Mouse (Mus musculus) embryonic facial prominence, embryonic 11.5 days (tissue): ENCODE measurements around the gene Slc6a18. TPM values are rescaled to one million over a fixed set of nuclear protein-coding genes. Genes with fewer than 3 reads are reported as not detected.
A peak's percentile ranks its signal among the peaks of the same experiment; 100 is the strongest.

Experiments used
- ATAC-seq: fragments of 200-750 bp; cut with Nextera tagmentation; replicated peaks from 2 replicates; pipeline ENCODE4 v1.8.0; 2017; ENCODE audit warnings: low read depth; ENCODE audit not compliant: insufficient number of reproducible peaks, low FRiP score, low TSS enrichment
- DNase-seq: peaks from one replicate; pipeline ENCODE4 v3.0.0-alpha.2; 2015; ENCODE audit warnings: low spot score
- H3K27ac ChIP-seq: fragments of 300-500 bp; sonication (generic); replicated peaks from 2 replicates; pipeline ENCODE4 v1.5.1; 2014; ENCODE audit warnings: mild to moderate bottlenecking, low read depth, low read length, control low read depth
- H3K27me3 ChIP-seq: fragments of 300-500 bp; sonication (generic); 2 replicates; pipeline ENCODE4 v1.6.1; 2014; ENCODE audit warnings: mild to moderate bottlenecking, low read length, moderate library complexity, mixed read lengths; ENCODE audit not compliant: control insufficient read depth, insufficient read depth
- H3K36me3 ChIP-seq: fragments of 300-500 bp; sonication (generic); replicated peaks from 2 replicates; pipeline ENCODE4 v1.6.1; 2014; ENCODE audit warnings: low read depth, mild to moderate bottlenecking, low read length, moderate library complexity, mixed read lengths; ENCODE audit not compliant: control insufficient read depth, insufficient read depth
- H3K4me1 ChIP-seq: fragments of 300-500 bp; sonication (generic); 2 replicates; pipeline ENCODE4 v1.6.1; 2014; ENCODE audit warnings: low read length, mixed read lengths; ENCODE audit not compliant: control insufficient read depth, insufficient read depth
- H3K4me2 ChIP-seq: fragments of 300-500 bp; sonication (generic); 2 replicates; pipeline ENCODE4 v1.6.1; 2014; ENCODE audit warnings: low read depth, mild to moderate bottlenecking, control low read depth, low read length, moderate library complexity
- H3K4me3 ChIP-seq: fragments of 300-500 bp; sonication (generic); 2 replicates; pipeline ENCODE4 v1.5.1; 2014; ENCODE audit warnings: low read depth, low read length, control low read depth
- H3K9ac ChIP-seq: fragments of 300-500 bp; sonication (generic); replicated peaks from 2 replicates; pipeline ENCODE4 v1.6.1; 2014; ENCODE audit warnings: mild to moderate bottlenecking, control low read depth, low read length
- H3K9me3 ChIP-seq: fragments of 300-500 bp; sonication (generic); replicated peaks from 2 replicates; pipeline ENCODE4 v1.6.1; 2016; ENCODE audit warnings: mild to moderate bottlenecking, low read length, inconsistent platforms, mixed read lengths; ENCODE audit not compliant: control insufficient read depth
- WGBS: fragments of 180-500 bp; shearing (Covaris S2); extraction: QIAGEN DNeasy Blood & Tissue Kit; methylation state at CpG from one replicate; pipeline ENCODE4 v1.1.7; 2014; 5-methylcytosine and 5-hydroxymethylcytosine counted together
- polyA plus RNA-seq: library from polyadenylated mRNA; unstranded; fragments of >200 nt; fragmentation: Nextera tagmentation; extraction: Ambion mirVana; gene quantifications from 2 replicates; pipeline ENCODE4 v1.2.1, GENCODE M21; 2014

Gene Slc6a18
- polyA plus RNA-seq = not detected in 2 replicates

DNA sequence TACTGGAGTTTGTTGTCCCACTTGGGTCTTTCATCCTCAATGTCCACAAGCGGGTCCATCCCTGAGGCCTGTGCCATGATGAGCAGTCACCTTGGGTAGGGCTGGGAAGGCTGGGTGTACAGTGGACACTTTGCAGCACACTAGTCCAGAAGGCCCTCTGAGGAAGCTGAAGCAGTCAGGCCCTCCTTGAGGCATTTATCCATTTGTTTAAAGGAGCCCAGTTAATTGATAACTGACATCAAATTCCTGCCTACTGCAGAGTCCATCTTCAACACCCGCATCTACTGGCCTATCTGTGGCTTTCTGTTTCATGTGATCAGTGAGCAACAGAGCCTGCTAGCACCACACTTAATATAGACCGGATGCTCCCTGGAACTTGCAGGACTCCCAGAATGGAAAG is at the start of gene Slc6a18:
TSS of gene Slc6a18 (minus strand) at position 171 of the 400 bp plus-strand sequence.
- no peak within 1 kb of the TSS for H3K27ac ChIP-seq
- ATAC-seq (no peak), DNase-seq (no peak)
- no peaks in the 10 kb centered on the region for H3K4me1 ChIP-seq
- no peaks in the 10 kb centered on the region for H3K9me3 ChIP-seq
- H3K4me3 ChIP-seq = no peak within 1 kb of the TSS
- no peak within 1 kb of the TSS for H3K9ac ChIP-seq
- H3K27me3 ChIP-seq = no peaks in the 10 kb centered on the region
- no peak within 1 kb of the TSS for H3K4me2 ChIP-seq
- 88% methylated on average over 3 of the region's 3 CpGs for WGBS
- H3K36me3 ChIP-seq = no peaks in the 10 kb centered on the region

DNA sequence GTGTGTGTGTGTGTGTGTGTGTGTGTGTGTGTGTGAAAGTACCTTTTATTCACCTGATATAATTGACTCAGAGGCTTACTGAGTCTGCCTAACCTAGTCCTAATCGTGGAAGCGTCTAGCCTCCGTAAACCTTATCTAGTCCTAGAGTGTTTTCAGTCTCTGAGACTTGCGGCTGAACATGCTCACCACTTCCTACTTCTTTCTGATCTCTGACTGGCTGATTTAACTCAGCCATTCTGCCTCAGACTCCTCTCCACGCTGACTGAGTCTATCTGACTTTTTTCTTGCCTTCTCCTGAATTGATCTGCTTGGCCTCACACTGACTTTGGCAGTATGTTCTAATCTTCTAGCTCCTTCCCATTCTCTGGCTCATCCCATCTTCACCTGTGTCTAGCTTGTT is 47.5 kb upstream of the Slc6a18 start:
- 80% methylated on average over 5 of the region's 5 CpGs for WGBS
- no peak for DNase-seq
- Histone ChIP-seq H3K9ac (no peak overlapping the region), H3K27ac (no peak overlapping the region), H3K4me1 (no peaks in the 10 kb centered on the region), H3K4me3 (no peak overlapping the region), H3K4me2 (no peak overlapping the region), H3K9me3 (no peaks in the 10 kb centered on the region), H3K27me3 (no peaks in the 10 kb centered on the region), H3K36me3 (no peaks in the 10 kb centered on the region)
- no peak for ATAC-seq

DNA sequence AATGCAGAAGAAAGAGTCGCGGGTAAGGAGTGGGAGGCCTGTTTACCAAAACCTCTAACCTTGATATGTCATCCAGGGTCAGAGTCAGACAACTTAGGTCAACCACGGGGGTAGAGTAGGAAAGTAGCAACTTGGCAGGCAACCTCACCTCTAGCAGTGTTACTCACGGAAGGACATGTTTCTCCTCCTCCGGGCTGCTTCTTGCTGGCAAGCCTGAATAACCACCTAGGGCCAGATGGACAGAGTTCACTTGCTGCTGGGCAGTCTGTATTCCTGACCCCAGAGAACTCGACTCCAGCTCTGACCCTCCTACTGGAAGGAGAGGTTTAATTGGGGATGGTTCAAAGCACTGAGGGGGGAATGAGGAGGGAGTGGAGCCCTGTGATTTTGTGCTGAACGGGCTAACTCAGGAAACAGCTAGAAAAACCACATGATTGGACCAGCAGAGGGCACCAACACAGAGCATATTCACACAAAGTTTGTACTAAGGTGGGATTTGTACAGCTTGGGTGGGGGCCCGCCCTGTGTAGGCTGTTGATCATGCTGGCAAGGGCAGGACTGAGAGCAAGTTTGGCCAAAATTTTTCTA is 45.4 kb upstream of the Slc6a18 start:
- Histone ChIP-seq H3K4me2 (no peak overlapping the region), H3K9me3 (no peaks in the 10 kb centered on the region), H3K27me3 (no peaks in the 10 kb centered on the region), H3K36me3 (no peaks in the 10 kb centered on the region), H3K27ac (no peak overlapping the region), H3K4me1 (no peaks in the 10 kb centered on the region), H3K9ac (no peak overlapping the region), H3K4me3 (no peak overlapping the region)
- peak; percentile 66 for DNase-seq
- ATAC-seq = no peak
- 34% methylated on average over 8 of the region's 8 CpGs for whole genome bisulfite sequencing

DNA sequence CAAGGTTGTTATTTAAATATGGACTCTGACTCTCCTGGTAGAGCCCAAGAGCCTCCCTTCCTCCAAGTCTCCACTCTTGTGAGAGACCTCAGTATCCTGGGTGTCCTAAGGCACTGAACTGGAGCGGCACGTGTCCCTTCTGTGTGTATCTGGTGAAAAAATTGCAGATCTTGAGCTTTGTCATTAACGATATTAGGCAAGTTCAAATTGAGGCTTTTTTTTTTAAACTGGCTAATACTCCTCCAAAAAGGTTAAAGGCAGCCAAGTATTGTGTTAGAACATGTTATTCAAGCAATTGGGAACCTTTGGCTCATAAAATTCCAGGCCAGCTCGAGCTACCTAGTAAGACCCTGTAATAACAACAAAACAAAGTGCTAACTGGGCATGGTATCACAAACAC is 42.4 kb upstream of the Slc6a18 start:
- H3K4me1 ChIP-seq = no peaks in the 10 kb centered on the region
- H3K9ac ChIP-seq = no peak overlapping the region
- DNase-seq (no peak), ATAC-seq (no peak)
- H3K4me3 ChIP-seq = no peak overlapping the region
- H3K36me3 ChIP-seq = no peaks in the 10 kb centered on the region
- no peaks in the 10 kb centered on the region for H3K9me3 ChIP-seq
- H3K27me3 ChIP-seq = no peaks in the 10 kb centered on the region
- WGBS = 91% methylated on average over 4 of the region's 4 CpGs
- no peak overlapping the region for H3K27ac ChIP-seq
- H3K4me2 ChIP-seq = no peak overlapping the region

DNA sequence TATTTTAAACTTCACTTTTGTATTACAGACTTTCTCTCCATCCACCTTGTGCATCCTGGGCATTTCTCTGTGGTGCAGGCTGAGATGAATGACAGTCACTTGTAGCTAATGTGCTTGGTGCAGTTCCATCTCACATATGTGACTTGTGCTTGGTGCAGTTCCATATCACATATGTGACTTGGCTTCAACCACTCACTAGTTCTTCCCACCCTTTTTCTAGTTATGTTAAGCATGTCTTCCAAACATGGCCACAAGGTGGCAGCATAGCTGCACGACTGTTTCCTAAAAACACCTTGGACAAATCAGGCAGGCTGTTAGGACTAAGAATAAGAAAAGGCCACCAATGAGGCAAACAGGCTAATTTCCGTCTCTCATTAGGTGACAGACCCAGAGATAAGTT is 40.4 kb upstream of the Slc6a18 start:
- ATAC-seq (no peak), DNase-seq (peak; percentile 95)
- Histone ChIP-seq H3K4me2 (no peak overlapping the region), H3K27ac (no peak overlapping the region), H3K9me3 (no peaks in the 10 kb centered on the region), H3K4me1 (no peaks in the 10 kb centered on the region), H3K36me3 (no peaks in the 10 kb centered on the region), H3K4me3 (no peak overlapping the region), H3K9ac (no peak overlapping the region), H3K27me3 (no peaks in the 10 kb centered on the region)
- WGBS = 6% methylated on average over 2 of the region's 2 CpGs

DNA sequence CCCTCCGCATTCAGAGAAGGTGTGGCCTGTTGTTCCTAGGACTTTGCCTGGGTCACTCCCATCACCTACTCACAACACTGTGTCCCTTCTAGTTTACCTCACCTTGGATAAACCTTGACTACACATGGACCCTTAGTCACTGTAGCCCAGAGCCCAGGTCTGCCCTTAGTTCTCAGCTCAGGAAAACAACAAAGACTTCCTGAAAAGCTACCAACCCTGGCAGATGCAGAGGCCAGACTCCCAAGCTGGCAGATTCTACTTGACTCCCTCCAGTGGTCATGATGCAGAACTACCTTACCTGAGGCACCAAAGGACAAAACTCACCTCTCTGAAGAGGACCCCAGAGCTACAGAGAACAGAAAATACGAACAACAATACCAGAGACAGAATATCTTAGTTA is 36.2 kb upstream of the Slc6a18 start:
- Histone ChIP-seq H3K27ac (no peak overlapping the region), H3K9me3 (no peaks in the 10 kb centered on the region), H3K27me3 (no peaks in the 10 kb centered on the region), H3K4me1 (no peaks in the 10 kb centered on the region), H3K4me3 (no peak overlapping the region), H3K9ac (no peak overlapping the region), H3K4me2 (no peak overlapping the region), H3K36me3 (no peaks in the 10 kb centered on the region)
- 70% methylated on average over 2 of the region's 2 CpGs for WGBS
- DNase-seq (peak; percentile 50), ATAC-seq (no peak)

DNA sequence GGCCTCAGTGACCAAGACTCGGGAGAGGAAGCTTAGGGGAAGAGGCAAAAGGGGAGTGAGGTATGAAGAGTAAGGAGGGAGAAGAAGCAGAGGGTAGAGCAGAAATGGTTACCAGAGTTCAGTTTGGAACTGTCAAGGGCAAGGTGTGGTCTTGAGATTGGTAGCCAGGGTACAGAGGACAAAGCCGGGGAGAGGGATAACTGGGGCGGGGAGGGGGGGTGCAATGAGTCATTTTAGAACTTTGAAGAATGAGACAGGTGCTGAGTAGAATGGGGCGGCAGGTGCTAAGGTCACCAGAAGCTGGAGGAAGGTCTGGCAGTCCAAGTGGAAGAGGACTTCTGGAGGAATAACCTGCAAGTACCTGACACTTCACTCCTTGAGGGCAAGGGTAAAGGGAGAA is 35.4 kb upstream of the Slc6a18 start:
- ATAC-seq (no peak), DNase-seq (no peak)
- Histone ChIP-seq H3K27me3 (no peaks in the 10 kb centered on the region), H3K27ac (no peak overlapping the region), H3K4me1 (no peaks in the 10 kb centered on the region), H3K36me3 (no peaks in the 10 kb centered on the region), H3K9ac (no peak overlapping the region), H3K4me3 (no peak overlapping the region), H3K9me3 (no peaks in the 10 kb centered on the region), H3K4me2 (no peak overlapping the region)
- 87% methylated on average over 4 of the region's 4 CpGs for WGBS

DNA sequence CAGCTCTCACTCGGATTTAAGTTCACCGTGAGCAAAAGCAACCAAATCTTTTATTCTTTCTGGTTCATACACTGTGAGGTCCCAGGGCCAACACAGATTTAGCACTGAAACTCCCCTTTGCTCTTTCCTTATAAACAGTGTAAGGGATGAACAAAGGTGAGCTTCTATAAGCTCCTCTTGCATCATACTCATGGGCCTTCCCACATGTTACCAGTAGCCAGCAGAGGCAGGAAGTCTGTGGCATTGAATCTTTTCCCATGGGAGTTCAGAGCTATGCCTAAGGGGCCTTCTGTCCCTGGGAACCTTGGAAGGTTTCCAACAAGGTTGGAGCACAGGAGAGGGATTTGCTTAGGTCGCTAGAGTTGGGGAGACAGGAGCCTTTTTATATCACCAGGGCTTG is 34.4 kb upstream of the Slc6a18 start:
- Histone ChIP-seq H3K9ac (no peak overlapping the region), H3K4me3 (no peak overlapping the region), H3K9me3 (no peaks in the 10 kb centered on the region), H3K4me1 (no peaks in the 10 kb centered on the region), H3K27me3 (no peaks in the 10 kb centered on the region), H3K27ac (no peak overlapping the region), H3K36me3 (no peaks in the 10 kb centered on the region), H3K4me2 (no peak overlapping the region)
- WGBS = 75% methylated on average over 3 of the region's 3 CpGs
- ATAC-seq (no peak), DNase-seq (no peak)
